Mouse (Mus musculus) kidney, postnatal 36 days (tissue): ENCODE measurements around the gene Gm13691.
A peak's percentile ranks its signal among the peaks of the same experiment; 100 is the strongest.
"Not testable (repeated sequence)": the region's sequence is repeated elsewhere in the genome, so short reads cannot be mapped to it uniquely, and the experiment has no call there.

Source experiments
- DNase-seq, 2 experiments: peaks; one replicate each; pipeline ENCODE4 v3.0.0; 2021 to 2022; ENCODE audit warnings: mixed read lengths in 2 of 2

The Gm13691 gene

DNA sequence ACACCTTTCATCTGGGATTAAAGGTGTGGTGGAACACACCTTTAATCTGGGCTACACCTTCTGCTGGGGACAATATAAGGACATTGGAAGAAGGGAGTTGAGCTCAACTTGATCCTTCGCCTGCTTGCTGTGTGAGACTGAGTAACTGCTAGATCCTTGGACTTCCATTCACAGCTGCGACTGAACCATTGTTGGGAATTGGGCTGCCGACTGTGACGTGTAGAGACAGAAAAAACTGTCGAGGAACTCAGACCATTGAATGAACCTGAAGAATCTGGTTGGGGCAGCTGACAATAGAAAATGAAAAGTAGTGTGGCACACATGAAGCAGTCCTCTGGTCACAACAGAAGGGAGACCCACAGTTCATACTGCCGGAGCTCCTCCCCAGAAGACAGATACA is at the start of gene Gm13691:
Gene Gm13691, plus strand, starts transcription at position 301 of the 400 bp plus-strand sequence.
- not testable (repeated sequence) for DNase-seq

DNA sequence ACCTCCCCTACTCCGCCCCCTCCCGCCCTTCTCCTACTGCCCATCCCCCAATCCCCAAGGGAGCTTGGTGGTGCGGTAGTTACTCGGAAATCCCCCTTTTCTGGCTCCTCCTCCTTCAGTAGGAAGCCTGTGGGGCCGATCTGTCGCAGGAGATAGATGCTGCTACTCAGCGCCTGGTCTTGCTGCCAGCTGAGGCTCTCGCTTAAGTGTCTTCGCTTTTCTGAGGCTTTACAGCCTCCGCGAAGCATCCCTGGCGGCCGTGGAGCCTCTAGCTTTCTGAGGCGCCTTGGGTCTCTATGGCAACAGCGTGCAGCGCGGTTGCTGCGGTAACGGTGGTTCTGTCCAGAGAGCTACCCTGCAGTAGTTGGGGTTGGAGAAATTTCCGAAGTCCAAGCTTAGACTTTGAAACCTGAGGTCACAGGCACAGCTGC is 49.4 kb upstream of the Gm13691 start, which contains the start of gene Zswim2:
Gene Zswim2, minus strand, starts transcription at position 298 of the 431 bp plus-strand sequence.
- DNase-seq = peak; percentile 53 to 70

DNA sequence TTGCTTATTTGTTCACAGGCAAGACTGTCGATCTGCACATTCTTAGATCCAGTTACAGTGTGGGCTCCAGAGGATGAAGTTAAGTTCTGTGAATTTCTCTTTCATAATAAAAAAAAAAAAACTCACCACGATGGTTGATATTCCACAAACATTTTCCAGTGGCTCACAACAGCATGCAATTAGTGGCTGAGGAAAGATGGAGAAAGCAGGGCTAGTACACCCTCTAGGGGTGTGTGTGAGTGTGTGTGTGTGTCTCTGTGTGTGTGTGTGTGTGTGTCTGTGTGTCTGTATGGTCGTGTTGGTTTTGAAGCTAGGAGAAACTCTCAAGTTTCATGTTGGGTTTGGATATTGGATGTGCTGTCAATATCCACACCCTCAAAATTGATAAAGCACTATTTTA is 49.0 kb upstream of the Gm13691 start:
- DNase-seq = no peak

DNA sequence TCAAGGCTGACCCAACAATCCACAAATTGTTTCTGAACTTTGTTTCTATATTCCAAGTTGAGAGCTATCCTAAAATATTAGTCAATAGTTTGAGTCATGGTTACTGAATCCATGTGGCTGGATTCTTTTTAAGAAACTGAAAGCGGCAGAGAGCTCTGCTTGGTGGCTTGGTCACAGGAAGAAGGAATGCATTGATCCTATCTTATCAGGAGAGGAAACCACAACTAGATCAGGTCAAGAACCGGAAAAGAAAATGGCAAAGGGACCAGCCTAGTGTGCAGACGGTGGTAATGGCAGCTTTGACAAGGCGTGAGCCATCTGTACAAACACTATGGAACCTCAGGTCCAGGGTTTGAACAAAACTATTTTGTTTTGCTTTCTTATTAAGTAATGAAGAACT is 48.6 kb upstream of the Gm13691 start:
- no peak for DNase-seq

DNA sequence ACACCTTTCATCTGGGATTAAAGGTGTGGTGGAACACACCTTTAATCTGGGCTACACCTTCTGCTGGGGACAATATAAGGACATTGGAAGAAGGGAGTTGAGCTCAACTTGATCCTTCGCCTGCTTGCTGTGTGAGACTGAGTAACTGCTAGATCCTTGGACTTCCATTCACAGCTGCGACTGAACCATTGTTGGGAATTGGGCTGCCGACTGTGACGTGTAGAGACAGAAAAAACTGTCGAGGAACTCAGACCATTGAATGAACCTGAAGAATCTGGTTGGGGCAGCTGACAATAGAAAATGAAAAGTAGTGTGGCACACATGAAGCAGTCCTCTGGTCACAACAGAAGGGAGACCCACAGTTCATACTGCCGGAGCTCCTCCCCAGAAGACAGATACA is 35.0 kb upstream of the Gm13691 start, which contains the start of gene Gm13698:
Gene Gm13698, plus strand, starts transcription at position 301 of the 400 bp plus-strand sequence.
- not testable (repeated sequence) for DNase-seq

DNA sequence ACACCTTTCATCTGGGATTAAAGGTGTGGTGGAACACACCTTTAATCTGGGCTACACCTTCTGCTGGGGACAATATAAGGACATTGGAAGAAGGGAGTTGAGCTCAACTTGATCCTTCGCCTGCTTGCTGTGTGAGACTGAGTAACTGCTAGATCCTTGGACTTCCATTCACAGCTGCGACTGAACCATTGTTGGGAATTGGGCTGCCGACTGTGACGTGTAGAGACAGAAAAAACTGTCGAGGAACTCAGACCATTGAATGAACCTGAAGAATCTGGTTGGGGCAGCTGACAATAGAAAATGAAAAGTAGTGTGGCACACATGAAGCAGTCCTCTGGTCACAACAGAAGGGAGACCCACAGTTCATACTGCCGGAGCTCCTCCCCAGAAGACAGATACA is 29.1 kb upstream of the Gm13691 start, which contains the start of gene Gm13693:
Gene Gm13693, plus strand, starts transcription at position 301 of the 400 bp plus-strand sequence.
- DNase-seq = not testable (repeated sequence)

DNA sequence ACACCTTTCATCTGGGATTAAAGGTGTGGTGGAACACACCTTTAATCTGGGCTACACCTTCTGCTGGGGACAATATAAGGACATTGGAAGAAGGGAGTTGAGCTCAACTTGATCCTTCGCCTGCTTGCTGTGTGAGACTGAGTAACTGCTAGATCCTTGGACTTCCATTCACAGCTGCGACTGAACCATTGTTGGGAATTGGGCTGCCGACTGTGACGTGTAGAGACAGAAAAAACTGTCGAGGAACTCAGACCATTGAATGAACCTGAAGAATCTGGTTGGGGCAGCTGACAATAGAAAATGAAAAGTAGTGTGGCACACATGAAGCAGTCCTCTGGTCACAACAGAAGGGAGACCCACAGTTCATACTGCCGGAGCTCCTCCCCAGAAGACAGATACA is 23.3 kb upstream of the Gm13691 start, which contains the start of gene Gm13695:
Gene Gm13695, plus strand, starts transcription at position 301 of the 400 bp plus-strand sequence.
- DNase-seq = not testable (repeated sequence)

DNA sequence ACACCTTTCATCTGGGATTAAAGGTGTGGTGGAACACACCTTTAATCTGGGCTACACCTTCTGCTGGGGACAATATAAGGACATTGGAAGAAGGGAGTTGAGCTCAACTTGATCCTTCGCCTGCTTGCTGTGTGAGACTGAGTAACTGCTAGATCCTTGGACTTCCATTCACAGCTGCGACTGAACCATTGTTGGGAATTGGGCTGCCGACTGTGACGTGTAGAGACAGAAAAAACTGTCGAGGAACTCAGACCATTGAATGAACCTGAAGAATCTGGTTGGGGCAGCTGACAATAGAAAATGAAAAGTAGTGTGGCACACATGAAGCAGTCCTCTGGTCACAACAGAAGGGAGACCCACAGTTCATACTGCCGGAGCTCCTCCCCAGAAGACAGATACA is 17.5 kb upstream of the Gm13691 start, which contains the start of gene Gm13696:
Gene Gm13696, plus strand, starts transcription at position 301 of the 400 bp plus-strand sequence.
- not testable (repeated sequence) for DNase-seq

DNA sequence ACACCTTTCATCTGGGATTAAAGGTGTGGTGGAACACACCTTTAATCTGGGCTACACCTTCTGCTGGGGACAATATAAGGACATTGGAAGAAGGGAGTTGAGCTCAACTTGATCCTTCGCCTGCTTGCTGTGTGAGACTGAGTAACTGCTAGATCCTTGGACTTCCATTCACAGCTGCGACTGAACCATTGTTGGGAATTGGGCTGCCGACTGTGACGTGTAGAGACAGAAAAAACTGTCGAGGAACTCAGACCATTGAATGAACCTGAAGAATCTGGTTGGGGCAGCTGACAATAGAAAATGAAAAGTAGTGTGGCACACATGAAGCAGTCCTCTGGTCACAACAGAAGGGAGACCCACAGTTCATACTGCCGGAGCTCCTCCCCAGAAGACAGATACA is 11.7 kb upstream of the Gm13691 start, which contains the start of gene Gm13694:
Gene Gm13694, plus strand, starts transcription at position 301 of the 400 bp plus-strand sequence.
- DNase-seq = not testable (repeated sequence)

DNA sequence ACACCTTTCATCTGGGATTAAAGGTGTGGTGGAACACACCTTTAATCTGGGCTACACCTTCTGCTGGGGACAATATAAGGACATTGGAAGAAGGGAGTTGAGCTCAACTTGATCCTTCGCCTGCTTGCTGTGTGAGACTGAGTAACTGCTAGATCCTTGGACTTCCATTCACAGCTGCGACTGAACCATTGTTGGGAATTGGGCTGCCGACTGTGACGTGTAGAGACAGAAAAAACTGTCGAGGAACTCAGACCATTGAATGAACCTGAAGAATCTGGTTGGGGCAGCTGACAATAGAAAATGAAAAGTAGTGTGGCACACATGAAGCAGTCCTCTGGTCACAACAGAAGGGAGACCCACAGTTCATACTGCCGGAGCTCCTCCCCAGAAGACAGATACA is 5.9 kb upstream of the Gm13691 start, which contains the start of gene Gm13697:
Gene Gm13697, plus strand, starts transcription at position 301 of the 400 bp plus-strand sequence.
- not testable (repeated sequence) for DNase-seq

DNA sequence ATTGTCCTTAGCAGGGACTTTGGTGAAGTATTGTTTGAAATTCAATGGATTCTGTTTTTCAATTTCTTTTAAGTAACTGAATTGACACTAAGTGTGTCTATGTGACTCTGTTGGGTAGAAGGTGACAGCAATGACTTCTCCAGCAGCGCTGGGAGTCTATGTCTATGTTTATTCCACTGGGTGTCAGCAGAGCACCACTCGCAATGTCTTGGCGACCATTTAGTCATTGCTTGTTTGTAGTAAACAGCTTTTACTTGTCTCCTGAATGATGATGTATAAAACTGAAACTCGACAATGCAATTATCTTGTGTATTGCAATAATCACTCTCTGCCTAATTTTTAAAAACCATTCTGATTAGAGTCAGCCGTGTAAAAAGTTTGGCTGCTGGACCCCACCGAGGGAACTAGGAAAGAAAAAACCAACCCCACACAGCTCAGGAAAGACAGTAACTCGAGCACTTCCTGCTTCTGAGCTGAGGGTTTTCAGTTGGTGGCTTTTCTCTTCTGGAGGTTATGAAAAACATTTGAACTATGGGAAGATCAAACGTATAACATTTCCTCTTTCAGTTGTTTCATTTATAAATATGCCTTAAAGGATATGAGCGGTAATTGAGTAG is 3.4 kb downstream of the Gm13691 start:
- peak in 1 of 2 experiments; percentile 8 for DNase-seq

DNA sequence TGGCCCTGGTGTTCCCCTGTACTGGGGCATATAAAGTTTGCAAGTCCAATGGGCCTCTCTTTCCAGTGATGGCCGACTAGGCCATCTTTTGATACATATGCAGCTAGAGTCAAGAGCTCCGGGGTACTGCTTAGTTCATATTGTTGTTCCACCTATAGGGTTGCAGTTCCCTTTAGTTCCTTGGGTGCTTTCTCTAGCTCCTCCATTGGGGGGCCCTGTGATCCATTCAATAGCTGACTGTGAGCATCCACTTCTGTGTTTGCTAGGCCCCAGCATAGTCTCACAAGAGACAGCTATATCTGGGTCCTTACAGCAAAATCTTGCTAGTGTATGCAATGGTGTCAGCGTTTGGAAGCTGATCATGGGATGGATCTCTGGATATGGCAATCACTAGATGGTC is 4.2 kb downstream of the Gm13691 start:
- DNase-seq = not testable (repeated sequence)

DNA sequence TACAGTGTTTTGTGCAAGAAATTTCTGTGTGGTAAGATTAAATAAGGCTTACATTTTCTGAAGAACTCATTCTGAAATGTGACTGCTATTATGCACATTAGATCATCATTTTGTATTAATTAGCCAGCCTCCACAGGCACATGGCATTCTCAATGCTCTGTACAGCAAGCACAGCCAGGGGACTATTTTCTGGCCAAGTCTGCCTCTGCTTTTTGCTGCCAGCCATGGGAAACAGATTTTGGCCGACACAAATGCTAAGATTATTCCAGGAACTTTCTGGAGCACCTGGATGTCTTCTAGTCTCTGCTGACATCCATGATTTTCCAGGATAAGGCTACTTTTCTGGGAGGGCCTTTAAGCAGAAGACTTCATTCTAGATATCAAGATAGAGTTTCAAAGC is 18.6 kb downstream of the Gm13691 start:
- DNase-seq = no peak

DNA sequence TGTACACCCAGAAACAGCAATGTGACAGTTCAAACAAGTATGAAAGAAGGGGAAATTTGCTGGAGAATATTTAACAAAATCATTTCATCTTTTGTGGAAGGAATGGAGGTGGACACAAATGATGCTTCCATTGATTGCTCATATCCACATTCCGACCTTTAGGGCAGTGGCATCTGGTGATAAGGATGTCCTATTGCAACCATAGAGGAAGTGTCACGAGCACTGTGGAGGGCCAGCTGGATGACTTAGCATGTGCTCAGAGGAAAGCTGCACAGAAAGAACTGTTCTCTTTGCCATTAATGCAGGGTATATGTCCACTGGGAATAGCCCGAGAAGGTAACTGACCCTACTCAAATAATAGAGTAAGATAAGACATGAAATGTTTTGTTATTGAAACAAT is 19.5 kb downstream of the Gm13691 start:
- DNase-seq = no peak

DNA sequence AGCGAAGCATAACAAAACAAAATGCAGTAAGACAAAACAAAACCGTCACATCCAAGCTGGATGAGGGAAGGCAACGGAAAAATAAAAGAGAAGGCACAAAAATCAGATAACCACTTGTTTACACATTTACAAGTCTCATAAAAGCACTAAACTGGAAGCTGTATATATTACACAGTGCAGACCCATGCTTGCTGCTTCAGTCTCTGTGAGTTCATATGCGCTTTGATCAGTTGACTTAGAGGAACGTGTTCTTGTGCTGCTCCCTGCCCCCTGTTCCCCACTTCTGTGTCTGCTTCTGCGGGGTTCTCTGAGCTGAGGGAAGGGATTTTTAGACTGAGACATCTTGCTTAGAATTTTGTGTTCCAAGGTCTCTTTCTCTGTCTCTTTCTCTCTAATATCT is 24.2 kb downstream of the Gm13691 start:
- DNase-seq = no peak

DNA sequence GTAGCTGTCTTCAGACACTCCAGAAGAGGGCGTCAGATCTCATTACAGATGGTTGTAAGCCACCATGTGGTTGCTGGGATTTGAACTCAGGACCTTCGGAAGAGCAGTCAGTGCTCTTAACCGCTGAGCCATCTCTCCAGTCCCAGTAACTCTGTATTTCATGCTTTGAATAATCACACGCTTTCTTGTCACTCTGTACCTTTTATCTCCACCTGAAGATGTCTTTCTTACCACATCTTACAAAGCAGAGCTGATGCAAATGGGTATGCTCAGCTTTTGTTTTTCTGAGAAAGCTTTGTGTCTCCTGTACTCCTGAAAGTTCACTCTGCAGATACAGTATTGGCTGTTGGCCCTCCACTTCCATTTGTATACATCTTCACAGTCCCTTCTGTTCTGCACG is 25.9 kb downstream of the Gm13691 start:
- DNase-seq = not testable (repeated sequence)

DNA sequence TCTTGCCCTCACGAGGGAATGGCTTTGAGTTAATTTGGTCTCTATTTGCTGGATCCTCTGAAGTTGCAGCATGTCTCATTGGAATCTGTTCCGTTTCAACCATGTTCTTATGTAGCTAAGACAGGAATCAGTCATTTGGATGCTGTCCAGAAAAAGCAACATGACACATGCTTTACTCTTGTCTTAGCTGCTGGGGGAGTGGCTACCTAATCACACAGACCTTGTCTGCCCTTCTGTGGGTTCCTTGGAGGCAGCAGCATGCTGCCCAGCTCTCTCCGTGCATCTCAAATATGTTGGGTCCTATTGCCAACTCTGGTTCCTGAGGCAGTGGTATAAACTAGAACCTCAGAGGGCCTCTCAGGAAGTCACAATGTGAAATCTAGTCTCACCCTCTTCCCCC is 28.0 kb downstream of the Gm13691 start:
- no peak for DNase-seq

DNA sequence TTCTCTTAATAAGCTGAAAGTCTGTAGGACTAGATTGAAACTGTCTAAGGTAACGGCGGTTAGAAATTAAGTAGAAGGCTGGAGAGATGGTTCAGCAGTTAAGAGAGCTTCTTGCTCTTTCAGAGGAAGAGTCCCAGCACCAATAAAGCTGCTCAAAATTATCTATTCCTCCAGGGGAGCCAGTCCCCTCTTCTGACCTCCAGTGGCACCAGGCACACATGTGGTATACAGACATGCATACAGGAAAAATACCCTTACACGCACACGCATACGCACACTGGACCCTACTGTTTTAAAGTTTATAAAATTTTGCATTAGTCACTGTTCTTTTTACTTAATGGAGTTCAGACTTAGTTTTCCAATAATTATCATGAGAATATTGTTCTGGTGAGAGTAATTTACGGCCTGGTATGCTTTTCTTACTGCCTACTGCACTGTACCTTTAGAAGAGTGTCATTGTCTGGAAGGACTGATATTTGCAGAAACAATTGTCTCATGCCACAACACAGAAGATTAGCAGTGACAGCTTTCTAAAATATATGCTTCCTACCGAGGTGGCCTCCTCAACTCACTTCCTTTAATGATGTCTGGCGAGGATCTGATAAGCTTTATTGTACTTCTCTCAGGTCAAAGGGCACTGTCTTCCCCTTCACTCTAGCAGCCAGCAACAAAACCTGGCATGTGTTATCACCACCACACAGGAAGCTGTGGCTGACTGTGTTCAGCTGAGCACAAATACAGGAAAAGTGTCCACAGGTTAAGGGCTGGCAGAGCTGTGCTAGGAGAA is 29.4 kb downstream of the Gm13691 start:
- DNase-seq = peak; percentile 44 to 77

DNA sequence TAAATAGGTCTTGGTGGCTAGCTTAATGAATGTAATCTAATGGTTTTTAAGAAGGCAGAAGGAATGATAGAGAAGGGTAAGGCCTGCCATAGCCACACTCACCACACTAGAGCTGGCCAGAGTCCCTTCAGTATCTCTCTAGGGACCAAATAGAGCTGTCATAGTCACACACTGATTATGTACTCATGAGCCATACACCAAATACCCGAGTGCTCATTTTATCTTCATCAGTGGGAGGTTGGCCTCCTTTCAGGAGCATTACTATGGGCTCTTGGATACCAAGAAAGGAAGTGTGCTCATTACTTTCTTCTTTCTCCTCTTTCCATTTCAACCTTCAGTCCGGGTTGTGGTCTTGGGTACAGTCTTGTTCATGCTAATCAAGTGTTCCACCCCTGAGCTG is 31.6 kb downstream of the Gm13691 start:
- DNase-seq = no peak

DNA sequence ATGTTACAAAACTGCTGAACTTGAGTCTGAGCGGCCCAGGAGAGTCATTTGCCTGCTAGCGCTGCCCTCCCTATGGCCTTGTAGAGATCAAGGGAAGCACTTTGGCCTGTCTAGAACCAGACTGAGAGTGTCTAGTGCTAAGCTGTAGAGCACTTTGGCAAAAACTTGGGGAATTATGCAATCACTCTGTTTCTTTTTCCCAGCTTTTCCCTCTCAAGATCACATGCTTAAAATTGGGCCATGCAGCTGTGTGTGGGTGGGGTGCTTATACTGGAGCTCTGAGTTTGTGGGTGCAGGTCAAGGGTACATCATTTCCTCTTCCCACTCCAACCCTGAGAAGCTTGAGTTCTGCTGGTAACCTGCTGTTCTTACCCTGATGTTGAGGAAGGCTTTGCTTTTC is 32.6 kb downstream of the Gm13691 start:
- peak in 1 of 2 experiments; percentile 35 for DNase-seq

DNA sequence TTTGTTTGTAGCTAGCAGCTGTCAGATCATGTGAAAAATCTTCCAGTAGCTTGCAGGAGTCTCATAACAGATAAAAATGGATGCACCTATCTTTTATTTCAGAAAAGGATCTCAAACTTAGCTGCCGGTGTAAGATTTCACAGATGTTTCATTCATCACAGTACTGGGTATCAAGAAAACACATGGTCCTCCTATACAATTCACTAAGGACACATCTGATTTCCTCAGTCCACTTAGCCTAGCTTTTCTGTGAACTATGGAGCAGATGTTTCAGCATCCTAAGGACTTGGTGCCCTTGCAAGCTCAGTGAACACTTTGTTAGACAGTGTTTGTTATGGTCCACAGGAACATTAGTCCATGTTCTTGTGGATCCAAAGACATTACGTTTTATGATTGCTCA is 33.0 kb downstream of the Gm13691 start:
- DNase-seq = no peak

DNA sequence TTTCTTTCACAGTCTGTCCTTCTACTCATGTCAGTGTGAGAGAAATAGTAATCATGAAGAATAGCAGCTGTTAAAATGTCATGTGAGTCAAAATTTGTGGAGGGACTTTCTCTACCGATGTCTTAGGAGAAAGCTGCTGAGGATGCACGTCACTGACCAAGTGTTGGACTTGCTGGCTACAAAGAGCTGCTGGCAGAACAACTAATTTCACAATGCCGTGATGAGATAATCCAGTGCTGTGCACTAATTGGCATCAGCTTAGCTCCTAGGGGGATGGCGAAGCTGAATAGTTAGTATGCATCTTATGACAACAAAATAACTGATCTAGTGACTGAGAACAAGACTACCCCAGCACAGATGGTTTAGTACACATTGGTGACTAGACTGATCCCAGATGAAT is 34.9 kb downstream of the Gm13691 start:
- no peak for DNase-seq

DNA sequence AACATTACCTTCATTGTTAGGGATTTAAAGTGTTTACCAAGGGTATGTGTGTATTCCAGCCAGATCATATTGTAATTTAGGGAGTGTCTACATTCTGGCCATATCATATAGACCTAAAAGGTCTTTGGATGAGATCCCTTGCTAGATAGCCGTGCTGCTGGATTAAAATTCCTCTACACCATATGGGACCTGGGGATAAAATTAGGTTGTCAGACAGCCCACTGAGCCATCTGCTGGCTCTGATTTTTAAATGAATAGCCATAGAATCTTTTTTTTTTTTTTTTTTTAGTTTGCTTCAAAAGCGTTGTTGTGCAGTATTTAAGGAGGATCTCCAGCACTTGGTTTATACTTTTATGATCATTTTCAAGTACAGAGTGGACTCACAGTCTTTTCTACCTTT is 42.2 kb downstream of the Gm13691 start:
- no peak for DNase-seq

DNA sequence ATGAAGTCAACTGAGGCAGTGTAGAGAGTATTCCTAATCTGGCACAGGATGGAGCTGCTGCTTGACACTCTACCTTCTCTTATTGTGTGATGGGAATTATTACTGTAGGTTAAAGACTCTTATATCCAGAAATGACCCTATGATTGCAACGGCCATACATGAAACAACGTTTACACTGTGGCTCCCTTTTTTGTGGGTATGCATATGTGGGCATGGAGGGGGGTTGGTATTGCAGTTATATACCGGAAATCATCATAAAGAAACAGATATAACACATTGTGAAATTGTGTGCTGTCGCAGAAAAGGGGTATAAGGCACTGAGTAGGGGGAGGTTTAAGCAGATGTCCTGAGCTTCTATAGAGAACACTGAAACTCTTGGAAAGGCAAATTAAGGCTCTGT is 45.6 kb downstream of the Gm13691 start:
- no peak for DNase-seq
